Mouse (Mus musculus) common myeloid progenitor, adult 5-6 weeks (primary cell): ENCODE measurements at regions not wholly inside any gene's neighbourhood (a gene's known extent, or its start where the extent isn't known, plus 50 kb on each side); places are given as distances from the start of the nearest gene placed in this dataset.
A peak's percentile ranks its signal among the peaks of the same experiment; 100 is the strongest.
"Not testable (repeated sequence)": the region's sequence is repeated elsewhere in the genome, so short reads cannot be mapped to it uniquely, and the experiment has no call there.

ENCODE experiments used
- ATAC-seq: replicated peaks from 2 replicates; pipeline ENCODE4 v1.8.0; 2016; ENCODE audit warnings: low read depth, mild to moderate bottlenecking, moderate TSS enrichment, inconsistent platforms; ENCODE audit not compliant: poor library complexity, severe bottlenecking

DNA sequence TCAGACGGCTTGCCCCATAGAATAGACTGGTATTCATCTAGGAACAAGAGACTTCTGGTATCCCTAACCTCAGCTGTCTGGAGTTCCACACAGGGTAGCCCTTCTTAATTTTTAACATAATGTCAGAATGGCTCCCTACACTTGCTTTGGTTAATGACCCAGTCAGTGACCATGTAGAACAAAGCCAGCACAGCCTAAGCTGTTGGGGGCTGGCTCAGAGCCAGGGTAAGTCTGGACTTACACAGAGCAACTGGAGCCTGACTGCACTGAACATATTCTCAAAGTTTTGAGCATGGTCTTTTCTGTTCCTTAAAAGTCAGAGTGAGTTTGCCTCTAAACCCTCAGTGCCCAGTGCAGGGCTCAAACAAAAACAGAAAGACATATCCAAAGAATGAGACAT, 123.4 kb downstream of the Gm6685 start:
- ATAC-seq: no peak

DNA sequence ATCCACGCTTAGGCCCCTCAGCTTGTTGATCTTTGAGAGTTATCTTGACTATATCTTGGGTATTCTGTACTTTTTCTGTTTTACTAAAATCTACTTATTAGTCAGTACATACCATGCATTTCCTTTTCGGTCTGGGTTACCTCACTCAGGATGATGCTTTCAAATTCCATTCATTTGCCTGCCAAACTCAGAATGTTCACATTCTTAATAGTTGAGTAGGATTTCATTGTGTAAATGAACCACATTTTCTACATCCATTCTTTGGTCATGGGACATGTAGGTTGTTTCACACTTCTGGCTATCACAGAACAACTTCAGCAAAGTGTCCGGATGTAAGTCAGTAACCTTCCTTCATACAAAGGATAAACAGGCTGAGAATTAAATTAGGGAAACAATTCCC, 126.1 kb downstream of the Gm6685 start:
- no peak for ATAC-seq

DNA sequence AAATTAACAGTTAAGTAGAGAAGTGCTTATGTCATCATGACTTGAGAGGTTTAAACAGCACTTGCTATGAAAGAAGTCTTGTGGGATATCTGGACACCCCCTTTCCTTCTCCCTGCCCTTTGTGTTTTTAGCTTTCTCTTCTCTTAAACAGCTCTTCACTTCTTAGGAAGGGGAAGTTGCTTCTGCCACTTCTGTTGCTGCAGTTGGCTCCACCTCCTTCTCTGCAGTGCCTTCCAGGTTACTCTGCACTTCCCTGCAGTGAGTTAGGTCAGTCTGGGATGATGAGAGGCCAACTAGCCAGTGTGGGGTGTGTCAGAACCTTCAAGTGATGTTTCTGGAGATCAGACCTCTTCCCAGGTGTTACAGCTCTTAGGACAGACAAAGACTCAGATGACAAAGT, 137.5 kb downstream of the Gm6685 start:
- ATAC-seq: 0 out of 2 replicates have a peak, but pooled peaks have one; percentile 42

DNA sequence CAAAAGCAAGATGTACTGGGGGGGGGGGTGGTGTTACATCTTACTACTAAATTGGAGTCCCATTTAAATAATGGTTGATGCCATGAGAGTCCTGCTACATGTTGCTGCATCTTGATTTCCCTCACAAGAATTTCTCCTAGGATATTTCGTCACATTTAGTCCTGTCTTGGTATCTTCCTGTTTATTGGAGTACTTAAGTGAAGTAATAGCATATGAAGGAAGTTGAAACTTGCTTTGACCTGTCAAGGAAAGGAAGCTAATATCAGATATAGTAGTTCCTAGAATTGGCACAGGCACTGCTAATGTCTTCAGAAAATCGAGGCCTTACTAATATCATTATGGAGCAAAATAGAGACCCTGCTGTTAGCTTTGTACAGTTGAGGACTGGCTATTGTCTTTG, 151.5 kb downstream of the Gm6685 start:
- ATAC-seq: no peak

DNA sequence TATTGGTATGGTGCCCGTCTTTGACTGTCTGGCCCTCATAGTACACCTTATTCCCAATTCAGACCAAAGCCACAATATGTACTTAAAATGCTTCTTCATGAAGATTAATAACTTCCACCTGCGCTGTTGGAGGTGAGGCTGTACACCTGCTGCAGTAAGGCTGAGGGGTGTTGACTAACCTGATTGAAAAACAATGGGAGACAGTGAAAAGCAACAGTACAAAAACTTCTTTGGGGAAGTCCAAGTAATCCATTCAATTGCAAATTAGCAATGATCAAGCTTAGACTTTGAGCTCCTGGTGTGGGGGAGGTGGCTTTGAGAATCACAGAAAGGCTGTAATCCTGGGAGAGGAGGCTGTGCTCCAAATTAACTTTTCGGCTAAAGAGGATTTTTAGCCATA, 152.2 kb downstream of the Gm6685 start:
- ATAC-seq: not testable (repeated sequence)

DNA sequence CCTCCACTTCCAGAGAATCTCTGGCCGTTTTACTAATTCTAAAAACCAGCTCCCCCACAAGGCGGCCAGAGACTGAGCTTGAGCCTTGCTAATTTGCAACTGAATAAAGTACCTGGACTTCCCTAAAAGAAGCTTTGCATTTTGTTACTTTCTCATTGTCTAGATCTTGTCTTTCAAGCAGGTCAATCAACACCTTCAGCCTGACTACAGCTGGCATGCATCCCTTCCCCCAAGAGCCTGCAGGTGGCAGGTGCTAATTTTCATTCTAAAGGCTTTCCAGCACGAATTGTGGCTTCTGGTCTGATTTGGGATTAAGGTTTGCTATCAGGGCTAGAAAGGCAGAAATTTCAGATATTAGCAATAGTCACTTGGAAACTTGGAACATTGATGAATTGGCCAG, 168.4 kb downstream of the Gm6685 start:
- ATAC-seq: no peak

DNA sequence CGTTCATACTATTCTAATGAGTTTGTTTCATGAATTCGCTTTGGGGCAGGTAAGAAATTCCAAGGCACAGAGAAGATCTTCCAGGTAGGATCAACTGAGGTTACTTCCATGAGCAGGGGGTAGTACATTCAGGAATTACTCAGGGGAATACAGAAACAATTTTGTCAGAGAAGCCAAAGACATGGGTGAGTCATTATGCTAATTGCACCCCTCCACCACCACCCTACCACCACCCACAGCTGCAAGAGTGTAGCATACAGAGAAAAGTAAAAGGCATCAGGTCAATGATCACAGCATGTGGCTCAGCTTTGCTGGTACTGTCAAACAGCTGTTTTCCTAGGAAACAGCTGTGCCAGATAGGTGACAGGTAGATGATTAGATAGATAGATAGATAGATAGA, 187.2 kb downstream of the Gm6685 start:
- ATAC-seq: no peak
